Mouse (Mus musculus) midbrain, embryonic 11.5 days (tissue): ENCODE measurements around the gene Rsad1. TPM values are rescaled to one million over a fixed set of nuclear protein-coding genes. Genes with fewer than 3 reads are reported as not detected.

ENCODE experiments used
- polyA plus RNA-seq: library from polyadenylated mRNA; unstranded; fragments of >200 nt; fragmentation: Nextera tagmentation; extraction: Ambion mirVana; gene quantifications from 2 replicates; pipeline ENCODE4 v1.2.1, GENCODE M21; 2014

The Rsad1 gene
- polyA plus RNA-seq, 1 experiment from 2014 or later: 3.9 TPM

Other genes starting within 250 kb of the Rsad1 start
- gene Luc7l3, start 227.3 kb downstream of the Rsad1 start, polyA plus RNA-seq: 113 and 130 TPM in 2 replicates
- gene Ankrd40, start 221.3 kb downstream of the Rsad1 start, polyA plus RNA-seq: 21.5 and 27.4 TPM in 2 replicates
- gene Abcc3, start 156.3 kb downstream of the Rsad1 start, polyA plus RNA-seq: 0.47 and 0.49 TPM in 2 replicates
- gene Cacna1g, start 75.1 kb downstream of the Rsad1 start, polyA plus RNA-seq: 7.6 and 9.3 TPM in 2 replicates
- not detected in 2 replicates for gene Spata20, start 63.1 kb downstream of the Rsad1 start, polyA plus RNA-seq
- 0.27 and 0.50 TPM in 2 replicates for gene Epn3, start 49.3 kb downstream of the Rsad1 start, polyA plus RNA-seq
- 3.7 and 4.1 TPM in 2 replicates for gene Mycbpap, start 27.5 kb downstream of the Rsad1 start, polyA plus RNA-seq
- gene Chad, start 15.8 kb upstream of the Rsad1 start, polyA plus RNA-seq: 0.20 and 0.30 TPM in 2 replicates
- gene Acsf2, start 52.6 kb upstream of the Rsad1 start, polyA plus RNA-seq: 4.9 TPM in 2 replicates
- 183 and 199 TPM in 2 replicates for gene Lrrc59, start 80.5 kb upstream of the Rsad1 start, polyA plus RNA-seq
- gene Mrpl27, start 104.5 kb upstream of the Rsad1 start, polyA plus RNA-seq: 125 and 129 TPM in 2 replicates
- gene Eme1, start 104.7 kb upstream of the Rsad1 start, polyA plus RNA-seq: 46.8 and 47.7 TPM in 2 replicates
- gene Xylt2, start 128.3 kb upstream of the Rsad1 start, polyA plus RNA-seq: 8.2 and 12.0 TPM in 2 replicates
- not detected in 2 replicates for gene Gm11541, start 155.2 kb upstream of the Rsad1 start, polyA plus RNA-seq
- 0.22 TPM in 1 of 2 replicates, not detected in the other for gene Cdc34b, start 192.5 kb upstream of the Rsad1 start, polyA plus RNA-seq
- not detected in 2 replicates for gene Tmem92, start 233.4 kb upstream of the Rsad1 start, polyA plus RNA-seq